Mouse (Mus musculus): Measurements from ENCODE around the gene Sec1.
"Not testable (repeated sequence)": the region's sequence is repeated elsewhere in the genome, so short reads cannot be mapped to it uniquely, and the experiment has no call there.

Gene Sec1

DNA sequence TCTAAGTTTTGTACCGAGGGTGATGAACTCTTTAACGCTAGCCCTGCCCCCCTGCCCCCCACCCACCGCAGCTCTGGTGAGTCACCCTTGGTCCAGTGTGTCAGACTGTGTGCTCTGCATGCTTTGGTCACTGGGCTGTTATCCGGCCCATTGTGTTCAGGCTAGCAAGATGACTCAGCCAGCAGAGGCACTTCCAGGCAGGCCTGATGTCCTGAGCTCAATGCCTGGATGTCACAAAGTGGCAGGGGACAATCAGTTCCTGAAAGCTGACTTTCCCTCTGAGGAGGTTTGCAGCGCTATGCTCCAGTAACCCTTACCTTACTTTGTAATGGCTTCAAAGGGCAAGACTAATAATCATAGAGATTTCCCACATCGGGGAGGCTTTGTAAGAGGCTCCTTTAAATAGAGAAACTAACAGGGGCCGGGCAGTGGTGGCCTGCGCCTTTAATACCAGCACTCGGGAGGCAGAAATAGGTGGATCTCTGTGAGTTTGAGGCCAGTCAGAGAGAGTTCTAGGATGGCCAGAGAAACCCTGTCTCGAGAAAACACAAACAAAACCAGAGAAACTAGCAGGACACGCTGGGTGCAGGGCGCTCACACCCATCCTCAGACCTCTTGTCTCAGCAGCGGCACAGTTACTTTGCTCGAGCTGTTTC, 14.1 kb downstream of the Sec1 start:
- no peak for DNase-seq (ENCODE audit: low read depth)

DNA sequence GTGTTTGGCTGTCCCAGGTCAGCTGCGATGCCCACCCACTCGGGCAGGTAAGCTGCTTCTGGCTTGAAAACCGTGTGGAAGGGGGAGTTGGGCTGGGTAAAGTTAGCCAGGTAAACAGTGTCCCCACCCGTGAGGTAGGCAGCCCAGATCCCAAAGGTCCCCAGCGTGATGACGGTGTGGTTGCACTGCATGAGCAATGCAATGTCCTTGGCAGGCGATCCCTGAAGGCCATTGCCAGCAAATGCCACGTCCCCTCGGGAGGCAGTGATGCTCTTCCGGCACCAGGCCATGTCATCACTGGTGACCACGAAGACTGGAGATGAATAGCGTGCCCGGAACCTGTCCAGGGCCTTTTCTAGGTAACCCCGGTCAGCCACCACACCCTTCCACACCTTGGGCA, 15.7 kb downstream of the Sec1 start:
- DNase-seq (ENCODE audit: low read depth): no peak

DNA sequence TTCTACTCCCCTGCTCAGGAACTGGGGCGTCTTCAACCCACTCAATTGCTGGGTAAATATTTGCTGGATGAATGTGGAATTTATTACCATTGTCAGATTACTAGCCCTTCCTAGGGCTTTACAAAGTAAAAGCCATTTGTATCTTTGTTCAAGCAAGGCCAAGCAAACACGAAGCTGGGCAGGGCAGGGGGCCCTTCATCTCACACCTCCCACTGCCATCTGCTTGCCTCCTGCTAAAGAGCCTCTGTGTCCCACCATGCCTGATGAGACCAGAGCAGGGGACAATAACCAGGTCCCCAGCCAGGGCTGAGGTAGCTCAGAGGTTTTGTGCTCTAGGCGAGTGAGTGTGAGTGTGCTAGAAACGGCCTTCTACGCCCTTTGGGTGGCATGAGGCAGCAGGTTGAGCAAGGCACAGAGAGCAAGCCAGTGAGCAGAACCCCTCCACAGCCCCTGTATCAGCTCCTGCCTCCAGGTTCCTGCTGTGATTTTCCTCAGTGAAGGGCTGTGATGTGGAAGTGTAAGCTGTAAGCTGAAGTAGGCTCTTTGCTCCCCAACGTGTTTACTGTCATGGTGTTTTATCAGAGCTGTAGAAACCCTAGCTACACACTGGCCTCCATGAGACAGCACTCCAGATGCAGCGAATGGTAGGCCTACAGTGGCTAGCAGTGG, 16.4 kb downstream of the Sec1 start:
- DNase-seq (ENCODE audit: low read depth): no peak

DNA sequence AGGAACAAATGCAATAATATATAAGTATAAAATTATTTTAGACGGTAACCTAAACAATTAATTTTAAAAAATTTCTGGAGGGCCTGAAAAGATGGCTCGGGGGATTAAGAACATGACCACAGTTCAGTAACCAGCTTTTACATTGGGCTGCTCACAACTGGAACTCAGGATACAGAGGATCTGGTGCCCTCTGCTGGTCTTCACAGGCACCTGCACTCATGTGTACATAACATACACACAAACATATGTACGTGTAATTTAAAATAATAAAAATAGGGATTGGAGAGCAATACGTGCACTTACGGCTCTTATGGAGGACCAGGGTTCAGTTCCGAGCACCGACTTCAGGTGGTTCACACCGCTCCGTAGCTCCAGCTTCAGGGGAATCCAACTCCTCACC, 25.3 kb downstream of the Sec1 start:
- DNase-seq (ENCODE audit: low read depth): no peak

DNA sequence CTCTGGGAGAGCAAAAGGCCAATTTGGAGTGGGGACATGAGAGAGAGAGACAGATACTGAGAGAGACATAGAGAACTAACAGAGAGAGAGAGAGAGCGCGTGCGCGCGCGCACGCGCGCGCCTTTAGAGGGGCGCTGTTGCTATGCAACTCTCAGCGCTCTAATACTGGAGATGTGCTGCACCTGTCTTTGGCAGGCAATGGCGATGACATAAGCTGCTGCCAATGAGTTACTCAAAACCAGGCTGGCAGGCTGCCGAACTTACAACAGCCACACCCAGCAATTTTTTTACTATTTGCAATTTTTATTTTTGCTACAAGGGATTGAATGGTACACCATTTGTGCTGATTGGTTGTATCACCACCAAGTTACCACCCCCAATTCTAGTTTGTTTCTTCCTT, 26.4 kb downstream of the Sec1 start:
- no peak for DNase-seq (ENCODE audit: low read depth)

DNA sequence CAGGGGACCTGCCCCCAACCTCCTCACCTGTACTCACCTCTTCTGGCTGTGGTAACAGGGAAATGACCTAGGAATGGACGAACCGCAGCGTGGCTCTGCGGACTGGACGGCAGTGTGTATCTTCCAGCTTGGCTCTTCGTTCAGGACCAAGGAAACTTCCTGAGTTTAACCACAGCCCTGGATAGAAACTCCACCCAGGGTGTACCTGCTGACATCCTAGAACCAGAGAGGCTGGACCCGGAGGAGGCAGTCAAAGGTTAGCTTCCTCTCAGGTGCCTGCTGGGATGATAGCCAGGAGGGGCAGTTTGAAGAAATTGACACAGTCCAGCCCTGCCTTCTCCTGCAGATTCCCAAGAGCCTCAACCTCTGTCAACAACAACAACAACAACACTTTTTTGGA, 28.0 kb downstream of the Sec1 start, which contains the start of gene Fut2:
TSS of gene Fut2 (minus strand) at position 234 of the 400 bp plus-strand sequence.
- DNase-seq (ENCODE audit: low read depth): no peak

DNA sequence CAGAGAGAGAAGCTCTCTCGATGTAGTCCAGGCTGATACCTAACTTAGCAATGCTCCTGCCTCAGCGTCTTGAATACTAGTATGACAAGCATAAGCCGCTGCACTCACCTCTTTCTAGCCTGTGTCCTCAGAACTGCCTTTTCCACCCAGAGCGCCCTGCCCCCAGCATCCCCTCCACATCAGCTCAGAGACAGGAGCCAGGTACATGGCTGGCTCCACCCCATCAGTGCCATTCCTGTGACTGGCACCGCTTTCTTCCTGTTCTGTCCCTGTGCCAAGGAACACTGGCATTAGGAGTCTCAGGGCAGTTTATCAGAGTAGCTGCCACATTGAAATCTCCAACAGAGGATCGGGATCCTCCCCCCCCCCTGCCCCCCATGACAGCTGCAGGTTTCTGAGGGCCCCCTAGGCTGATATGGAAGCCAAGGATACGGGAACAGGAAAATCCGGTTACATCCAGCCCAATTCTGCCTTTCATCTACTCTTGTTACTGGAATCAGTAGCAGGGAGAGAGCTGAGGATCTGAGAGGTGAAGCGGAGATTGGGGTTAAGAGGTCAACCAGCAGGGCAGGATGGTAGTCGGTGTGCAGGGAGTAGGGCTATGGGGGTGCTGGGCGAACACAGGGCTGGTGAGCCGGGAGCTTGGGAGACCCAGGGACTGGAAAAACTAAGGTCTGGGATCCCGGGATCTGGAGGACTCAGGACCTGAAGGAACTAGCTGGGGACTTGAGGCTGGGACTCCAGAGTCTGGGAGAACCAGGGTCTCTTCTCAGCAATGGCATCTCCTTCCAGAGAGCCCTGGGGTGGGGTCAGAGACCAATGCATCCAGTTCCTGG, 28.7 kb downstream of the Sec1 start:
- no peak for DNase-seq (ENCODE audit: low read depth)

DNA sequence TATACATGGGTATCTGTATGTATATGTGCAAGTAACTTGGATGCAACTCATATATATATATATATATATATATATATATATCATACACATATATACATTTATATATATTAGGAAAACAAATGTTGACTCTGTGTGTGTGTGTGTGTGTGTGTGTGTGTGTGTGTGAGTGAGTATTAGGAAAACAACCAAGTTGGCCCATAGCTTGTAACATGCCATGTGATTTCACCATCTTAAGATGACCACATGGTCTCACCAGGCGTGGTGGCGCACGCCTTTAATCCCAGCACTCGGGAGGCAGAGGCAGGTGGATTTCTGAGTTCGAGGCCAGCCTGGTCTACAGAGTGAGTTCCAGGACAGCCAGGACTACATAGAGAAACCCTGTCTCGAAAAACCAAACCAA, 32.5 kb downstream of the Sec1 start:
- not testable (repeated sequence) for DNase-seq (ENCODE audit: low read depth)

DNA sequence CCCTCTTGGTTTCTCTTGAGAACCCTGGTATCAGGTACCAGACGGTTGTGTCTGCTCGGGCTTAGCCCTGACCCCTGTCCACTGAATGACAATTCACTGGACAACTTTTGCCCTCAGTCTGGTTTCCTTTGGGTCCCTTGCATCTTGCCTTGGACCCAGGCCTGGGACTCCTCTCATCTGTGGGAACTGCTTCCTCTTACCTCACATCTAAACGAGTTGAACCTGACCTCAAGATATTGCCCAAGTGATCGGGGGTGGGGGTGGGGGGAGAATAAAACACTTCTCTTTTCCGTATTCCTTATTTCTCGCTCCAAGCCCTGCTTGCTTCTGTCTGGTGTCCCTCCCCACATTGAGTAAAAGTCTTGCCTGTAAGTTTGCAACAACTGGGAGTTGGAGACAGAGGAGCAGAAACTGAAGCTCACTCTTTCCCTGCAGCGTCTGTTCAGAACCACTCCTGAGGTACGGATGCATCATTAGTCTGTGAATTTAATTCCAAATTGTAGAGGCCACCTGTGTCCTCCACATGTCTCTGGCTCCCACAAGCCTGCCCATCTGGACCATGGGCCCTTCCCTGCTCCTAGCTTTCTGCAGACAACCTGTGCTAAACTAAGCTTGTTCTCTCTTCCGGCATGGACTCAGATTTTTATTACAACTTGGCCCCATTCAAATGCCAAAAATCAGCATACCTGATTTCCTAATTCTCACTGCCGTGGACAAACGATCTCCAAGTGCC, 33.3 kb downstream of the Sec1 start:
- peak; percentile 30 for DNase-seq (ENCODE audit: low read depth)

DNA sequence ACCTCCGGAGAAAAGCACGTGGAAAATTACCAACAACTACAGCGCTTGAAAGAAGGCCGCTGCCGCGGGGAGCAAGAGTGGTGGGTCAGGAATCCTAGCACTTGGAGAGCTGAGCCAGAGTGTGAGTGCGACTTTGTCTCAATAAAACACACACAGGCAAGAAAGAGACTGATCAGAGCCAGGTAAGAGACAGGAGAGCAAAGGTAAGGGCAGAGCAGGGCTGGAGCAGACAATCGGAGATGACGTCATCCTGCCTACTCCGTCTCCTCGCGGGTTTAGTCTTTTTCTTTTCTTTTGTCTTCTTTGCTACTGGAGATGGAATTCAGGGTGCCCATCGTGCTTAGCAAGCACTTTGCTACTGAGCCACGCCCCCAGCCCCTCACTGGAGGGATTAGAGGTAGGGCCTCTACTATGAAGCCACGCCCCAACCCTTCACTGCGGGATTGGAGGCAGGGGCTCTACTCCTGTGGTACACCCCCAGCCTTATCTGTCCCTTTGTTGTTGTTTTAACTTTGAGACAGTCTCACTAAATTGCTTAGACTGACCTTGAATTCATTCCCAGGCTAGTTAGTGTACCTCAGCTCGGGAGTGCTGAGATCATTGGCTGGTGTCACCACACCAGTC, 39.7 kb downstream of the Sec1 start:
- no peak for DNase-seq (ENCODE audit: low read depth)

DNA sequence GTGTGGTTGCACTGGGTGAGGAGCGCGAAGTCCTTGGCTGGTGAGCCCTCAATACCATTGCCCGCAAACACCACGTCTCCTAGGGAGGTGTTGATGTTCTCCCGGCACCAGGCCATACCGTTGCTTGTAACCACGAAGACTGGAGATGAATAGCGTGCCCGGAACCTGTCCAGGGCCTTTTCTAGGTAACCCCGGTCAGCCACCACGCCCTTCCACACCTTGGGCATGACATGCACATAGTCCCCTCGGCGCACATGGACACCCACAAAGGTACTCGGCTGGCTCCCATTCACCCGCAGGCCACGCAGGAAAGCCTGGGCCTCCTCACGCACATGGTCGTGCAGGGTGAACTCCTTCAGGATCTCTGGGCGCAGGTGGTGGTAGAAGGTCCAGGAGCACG, 43.7 kb downstream of the Sec1 start:
- not testable (repeated sequence) for DNase-seq (ENCODE audit: low read depth)

DNA sequence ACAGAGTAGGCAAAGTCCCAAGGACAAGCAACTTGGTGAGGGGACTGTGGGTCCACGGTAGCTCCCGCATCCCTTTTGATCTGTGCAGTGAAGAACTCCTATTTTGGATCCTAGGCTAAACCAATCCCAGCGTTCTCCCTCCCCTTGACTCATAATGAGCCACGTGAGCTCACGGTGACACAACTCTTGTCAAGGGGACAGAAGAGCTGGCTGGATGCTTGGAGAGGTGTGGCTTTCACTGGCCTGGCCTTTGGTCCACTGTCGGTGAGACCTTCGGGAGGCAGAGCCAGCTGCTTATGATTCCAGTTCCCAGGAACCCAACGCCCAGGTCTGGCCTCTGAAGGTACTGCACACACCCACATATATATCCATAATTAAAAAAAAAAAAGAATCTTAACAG, 44.9 kb downstream of the Sec1 start:
- no peak for DNase-seq (ENCODE audit: low read depth)

DNA sequence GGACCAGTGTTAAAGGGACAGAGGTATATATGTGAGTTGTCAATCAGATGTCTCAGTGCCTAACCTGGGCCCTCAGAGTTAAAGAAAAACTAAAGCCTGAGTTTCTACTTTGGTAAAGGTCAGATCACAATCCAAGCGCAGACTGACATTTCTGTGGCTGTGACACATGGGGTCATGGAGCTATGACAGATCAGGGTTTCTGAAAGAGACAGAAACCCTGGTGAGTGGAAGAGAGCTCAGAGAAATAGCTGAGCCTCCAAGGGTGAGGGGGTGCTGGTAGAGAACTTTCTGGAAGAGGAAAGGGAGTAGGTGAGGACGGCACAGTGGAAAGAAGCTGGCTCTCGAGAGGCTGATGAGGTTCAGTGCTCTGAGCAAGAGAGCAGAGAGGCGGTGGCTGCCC, 47.5 kb downstream of the Sec1 start:
- no peak for DNase-seq (ENCODE audit: low read depth)

DNA sequence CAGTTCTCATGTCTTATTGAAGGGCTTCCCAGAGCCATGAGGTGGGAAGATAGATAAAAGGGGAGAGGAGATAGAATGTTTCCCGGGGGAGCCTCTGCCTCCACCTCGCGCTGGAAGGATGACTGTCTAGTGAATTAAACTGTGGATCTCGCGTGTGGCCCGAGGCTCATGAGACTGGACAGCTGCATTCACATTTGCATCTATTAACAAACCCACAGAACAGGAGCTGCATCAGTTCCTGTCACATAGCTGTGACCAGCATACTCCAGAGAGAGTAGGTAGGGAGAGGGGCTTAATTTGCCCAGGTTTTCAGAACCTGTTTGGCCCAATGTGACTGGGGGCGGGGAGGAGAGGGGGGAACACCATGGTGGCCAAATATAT, 48.6 kb downstream of the Sec1 start:
- no peak for DNase-seq (ENCODE audit: low read depth)

DNA sequence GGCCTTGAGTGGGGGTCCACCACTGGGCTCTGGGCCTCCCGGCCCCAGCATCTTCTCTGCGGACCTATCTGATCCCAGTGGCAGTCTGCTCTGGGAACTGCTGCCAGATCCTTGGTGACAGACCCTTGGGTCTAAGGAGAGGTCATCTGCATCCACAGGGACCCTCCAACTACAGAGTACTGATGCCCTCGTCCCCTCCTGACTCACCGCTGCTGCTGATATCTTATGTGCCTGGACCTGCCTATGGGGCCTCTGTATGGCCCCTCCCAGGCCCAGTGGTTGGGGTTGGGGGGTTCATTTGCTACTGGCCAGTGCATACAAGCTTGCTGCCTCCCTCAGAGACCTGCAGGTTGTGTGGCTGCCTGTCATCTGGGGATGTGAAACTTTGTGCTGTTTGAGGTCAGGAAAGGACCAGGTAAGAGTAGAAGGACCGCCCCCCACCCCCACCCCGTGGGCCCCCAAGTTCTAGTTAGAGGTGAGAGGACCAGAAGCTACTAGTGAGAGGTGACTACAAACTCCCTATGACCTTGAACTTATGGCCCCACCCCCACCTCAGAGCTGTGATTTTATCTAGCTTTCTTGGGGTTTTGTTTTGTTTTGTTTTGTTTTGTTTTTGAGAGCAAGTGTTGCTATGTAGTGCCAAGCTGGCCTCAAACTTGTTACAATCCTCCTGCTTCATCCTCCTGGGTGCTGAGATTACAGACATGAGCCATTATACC, 49.2 kb downstream of the Sec1 start:
- DNase-seq (ENCODE audit: low read depth): no peak

DNA sequence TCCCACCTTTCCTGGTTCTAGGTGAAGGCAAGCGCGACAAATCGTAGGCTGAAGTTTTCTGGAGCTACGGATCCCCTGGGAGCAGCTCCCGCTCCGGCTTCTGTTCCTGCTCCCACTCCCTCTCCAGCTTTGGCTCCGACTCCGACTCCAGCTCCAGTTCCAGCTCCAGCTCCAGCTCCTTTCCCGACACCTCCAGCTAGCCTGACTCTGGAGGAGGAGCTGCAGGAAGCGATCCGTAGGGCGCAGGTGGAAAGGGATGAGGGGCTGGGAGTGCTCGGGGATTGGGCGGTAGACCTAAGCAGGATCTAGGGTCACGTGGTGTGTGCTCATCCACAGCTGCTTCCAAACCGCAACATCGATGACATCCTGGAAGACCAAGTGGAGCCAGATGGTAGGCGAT, 50.0 kb downstream of the Sec1 start:
- no peak for DNase-seq (ENCODE audit: low read depth)

DNA sequence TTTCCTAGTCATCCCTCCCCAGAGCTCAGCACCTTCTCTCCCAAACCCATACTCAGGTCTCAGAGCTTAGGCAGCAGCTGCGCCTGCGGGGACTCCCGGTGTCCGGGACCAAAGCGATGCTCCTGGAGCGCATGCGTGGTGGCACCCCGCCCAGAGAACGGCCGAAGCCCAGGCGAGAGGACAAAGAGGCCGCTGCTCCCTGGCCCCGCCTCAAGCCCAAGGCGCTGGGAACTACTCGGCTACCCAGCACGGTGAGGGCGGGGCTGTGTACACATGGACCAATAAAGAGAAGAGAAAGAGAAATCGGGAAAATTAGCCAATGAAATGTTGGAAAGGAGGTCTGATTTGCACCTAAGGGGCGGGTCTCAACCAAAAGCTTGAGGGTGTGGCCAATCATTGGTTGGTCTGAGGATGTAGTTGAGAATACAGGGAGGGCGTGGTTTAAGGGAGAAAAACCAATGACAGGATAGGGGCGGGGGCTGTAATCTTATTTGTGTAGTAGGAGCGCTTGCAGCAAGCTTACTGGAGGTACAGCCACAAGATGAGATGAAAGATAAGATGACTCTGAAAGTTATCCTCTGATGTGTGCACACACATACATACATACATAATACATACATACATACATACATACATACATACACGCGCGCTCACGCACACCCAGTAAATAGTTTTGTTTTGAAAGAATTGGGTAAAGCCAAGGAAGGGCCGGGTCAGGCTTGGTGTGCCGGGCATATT, 50.6 kb downstream of the Sec1 start:
- peak; percentile 91 for DNase-seq (ENCODE audit: low read depth)

DNA sequence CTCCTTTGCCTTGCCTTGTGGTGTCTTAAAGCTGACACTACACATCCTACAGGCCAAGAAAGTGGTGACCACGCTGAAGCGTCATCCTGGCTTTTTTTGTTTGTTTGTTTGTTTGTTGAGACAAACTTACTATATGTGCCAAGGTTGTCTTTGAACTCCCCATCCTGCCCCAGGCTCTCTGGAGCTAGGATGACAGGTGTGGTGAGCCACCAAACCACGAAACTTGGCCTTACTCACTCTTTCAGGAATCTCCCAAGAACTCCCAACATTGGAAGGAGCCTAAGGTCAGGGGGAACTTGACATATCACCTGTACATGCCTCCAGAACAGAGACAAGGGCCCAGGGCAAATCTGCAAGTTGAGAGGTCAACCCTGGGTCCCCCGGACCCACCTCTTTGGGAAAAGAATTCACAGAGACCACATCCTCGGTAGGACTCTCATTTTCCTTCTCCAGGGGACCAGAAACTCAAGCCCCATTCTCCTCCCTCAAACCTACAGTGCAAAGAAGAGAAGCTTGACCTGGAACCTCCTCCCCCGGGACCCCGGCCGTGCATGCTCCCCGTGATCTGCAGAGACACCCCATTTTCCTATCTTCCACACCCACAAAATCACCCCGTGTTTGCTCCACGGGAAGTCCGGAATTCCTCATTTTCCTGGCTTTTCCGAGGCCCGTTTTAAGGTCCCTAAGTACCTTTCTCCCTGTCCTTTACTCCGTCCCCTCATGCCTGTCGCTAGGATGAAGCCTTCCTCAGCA, 51.5 kb downstream of the Sec1 start:
- no peak for DNase-seq (ENCODE audit: low read depth)

DNA sequence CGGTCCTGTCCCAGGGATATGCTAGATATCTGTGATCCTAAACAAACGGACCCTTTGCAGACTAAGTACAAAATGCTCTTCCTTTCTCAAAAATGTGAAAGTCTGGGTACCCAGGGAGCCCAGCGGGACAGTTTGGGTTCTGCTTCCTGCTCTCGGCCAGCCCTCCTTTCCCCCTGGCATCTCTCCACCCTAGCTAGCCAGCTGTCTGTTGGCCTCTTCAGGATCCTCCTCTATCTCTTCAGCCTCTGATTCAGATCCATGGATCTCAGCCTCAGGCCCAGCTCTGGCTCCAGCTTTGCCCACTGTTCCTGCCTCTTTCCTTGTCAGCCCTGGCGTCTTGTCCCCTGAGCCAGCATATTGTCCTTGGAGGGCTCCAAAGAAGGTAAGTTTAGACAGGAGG, 52.1 kb downstream of the Sec1 start:
- no peak for DNase-seq (ENCODE audit: low read depth)
